Mouse (Mus musculus): ENCODE results near the gene Patz1. TPM values are rescaled to one million over a fixed set of nuclear protein-coding genes. Genes with fewer than 3 reads are reported as not detected.
A peak's percentile ranks its signal among the peaks of the same experiment; 100 is the strongest.

Gene Patz1
- polyA plus RNA-seq, 1 experiment from 2014 or later, result 28.6 TPM

DNA sequence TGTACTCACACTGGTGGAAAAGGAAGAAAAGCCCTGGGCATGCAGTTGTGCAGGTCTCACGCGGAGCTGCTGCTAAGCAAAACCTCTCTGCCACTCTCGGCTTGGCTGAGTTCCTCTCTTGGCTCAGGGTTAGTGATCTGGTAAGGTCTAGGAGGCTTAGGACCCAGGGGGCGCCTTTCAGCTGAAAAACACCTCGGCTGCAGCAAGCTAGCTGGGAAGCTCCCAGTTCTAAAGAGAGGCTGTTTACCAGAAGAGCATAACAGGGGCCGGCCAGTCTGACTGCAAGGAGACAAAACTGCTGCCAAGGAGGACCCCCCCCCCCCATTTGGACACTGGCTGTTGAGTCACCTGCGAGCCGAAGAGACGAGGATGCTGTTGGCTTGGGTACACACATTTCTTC, 41.9 kb downstream of the Patz1 start:
- H3K9me3 ChIP-seq (replicated peaks; ENCODE audit: control insufficient read depth, low read length), result no peaks in the 10 kb centered on the region
- H3K4me2 ChIP-seq, result peak overlapping the region; percentile 97
- H3K27ac ChIP-seq (ENCODE audit: low read depth, low read length), result no peak overlapping the region
- ATAC-seq (replicated peaks; ENCODE audit: insufficient number of reproducible peaks, low FRiP score, low TSS enrichment), result no peak
- WGBS (ENCODE audit: insufficient replicate concordance), result under 1% methylated on average over 9 of the region's 9 CpGs
- peak overlapping the region; percentile 60 for H3K9ac ChIP-seq (ENCODE audit: low read depth, low read length)
- peak overlapping the region; percentile 46 for H3K4me3 ChIP-seq (ENCODE audit: low read depth, low read length)
- no peaks in the 10 kb centered on the region for H3K36me3 ChIP-seq (ENCODE audit: control insufficient read depth, insufficient read depth, low read length)
- H3K27me3 ChIP-seq (ENCODE audit: control insufficient read depth, insufficient read depth, low read length), result no peaks in the 10 kb centered on the region
- peaks cover 22% of the 10 kb centered on the region for H3K4me1 ChIP-seq (ENCODE audit: control insufficient read depth, insufficient read depth, low read length)

DNA sequence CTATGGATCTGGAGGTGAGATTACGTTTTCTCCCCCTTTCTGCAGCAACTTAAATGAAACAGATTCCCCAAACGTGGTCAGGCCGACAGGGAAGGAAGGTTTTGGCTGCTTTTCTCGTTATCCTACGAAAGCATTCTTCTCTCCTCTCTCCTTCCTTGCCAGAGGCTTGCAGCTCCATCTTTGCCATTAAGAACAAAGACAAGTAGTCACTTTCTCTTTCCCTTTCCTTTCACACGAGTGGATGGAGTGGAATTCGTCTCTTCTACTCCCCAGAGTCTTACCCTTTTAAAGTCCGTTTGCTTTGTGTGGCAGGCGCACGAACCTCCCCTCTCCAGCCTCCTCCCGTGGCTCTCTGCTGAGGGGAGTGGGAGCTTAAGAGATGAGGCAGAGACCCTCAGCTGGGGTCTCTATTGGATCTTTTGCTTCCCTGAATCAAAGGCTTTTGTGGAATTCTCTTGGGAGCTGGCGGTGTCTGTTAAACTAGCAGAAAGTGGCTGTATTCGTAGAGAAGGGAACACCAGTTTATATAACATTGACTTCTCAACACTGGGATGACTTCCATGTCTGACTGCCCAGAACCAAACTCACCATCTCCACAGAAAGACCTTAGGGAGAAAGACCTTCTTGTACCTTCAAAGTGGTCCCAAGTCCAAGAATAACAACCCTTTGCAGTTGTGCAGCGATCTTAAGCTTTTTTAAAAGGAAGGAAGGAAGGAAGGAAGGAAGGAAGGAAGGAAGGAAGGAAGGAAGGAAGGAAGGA, 42.5 kb downstream of the Patz1 start:
- Histone ChIP-seq H3K36me3 (ENCODE audit: control insufficient read depth, insufficient read depth, low read length) (no peaks in the 10 kb centered on the region), H3K27me3 (ENCODE audit: control insufficient read depth, insufficient read depth, low read length) (no peaks in the 10 kb centered on the region), H3K27ac (ENCODE audit: low read depth, low read length) (no peak overlapping the region), H3K9ac (ENCODE audit: low read depth, low read length) (peak overlapping the region; percentile 60), H3K4me2 (peak overlapping the region; percentile 97), H3K4me3 (ENCODE audit: low read depth, low read length) (peak overlapping the region; percentile 46), H3K9me3 (replicated peaks; ENCODE audit: control insufficient read depth, low read length) (no peaks in the 10 kb centered on the region), H3K4me1 (ENCODE audit: control insufficient read depth, insufficient read depth, low read length) (peaks cover 24% of the 10 kb centered on the region)
- WGBS (ENCODE audit: insufficient replicate concordance), result 6% methylated on average over 14 of the region's 14 CpGs
- ATAC-seq (replicated peaks; ENCODE audit: insufficient number of reproducible peaks, low FRiP score, low TSS enrichment), result no peak

DNA sequence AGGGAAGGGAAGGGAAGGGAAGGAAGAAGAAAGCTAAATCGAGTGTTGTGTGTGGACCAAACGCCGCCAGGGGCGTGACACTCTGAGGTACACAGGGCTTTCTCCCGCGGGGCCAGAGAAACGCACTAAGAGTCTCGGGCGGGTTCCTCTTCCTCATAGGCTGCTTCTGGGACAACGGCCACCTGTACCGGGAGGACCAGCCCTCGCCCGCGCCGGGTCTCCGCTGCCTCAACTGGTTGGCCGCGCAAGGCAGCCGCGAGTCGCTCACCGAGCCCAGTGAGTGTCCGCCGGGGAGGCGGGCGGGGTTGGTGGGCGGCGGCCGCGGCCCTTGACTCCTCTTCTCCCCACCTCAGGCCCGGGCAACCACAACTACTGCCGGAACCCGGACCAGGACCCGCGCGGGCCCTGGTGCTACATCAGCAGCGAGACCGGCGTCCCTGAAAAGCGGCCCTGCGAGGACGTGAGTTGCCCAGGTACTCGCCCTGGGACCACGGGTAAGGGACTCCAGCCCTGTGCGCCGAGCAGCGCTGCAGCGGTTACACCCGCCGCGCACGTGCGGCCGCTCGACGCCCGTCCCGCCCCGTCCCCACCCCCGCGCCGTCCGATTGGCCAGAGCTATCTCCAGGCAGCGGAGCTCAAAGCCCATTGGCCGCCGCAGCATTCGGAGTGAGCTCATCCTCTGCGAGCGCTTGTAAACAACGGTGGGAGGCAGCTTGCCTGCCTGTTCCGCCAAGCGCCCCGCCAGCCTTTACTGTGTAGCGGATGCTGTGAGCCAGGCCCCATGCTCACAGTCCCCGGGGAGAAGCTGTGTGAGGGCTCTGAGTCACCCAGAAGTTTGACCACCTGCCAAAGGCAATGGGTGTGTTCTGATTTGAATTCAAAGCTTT, 43.3 kb downstream of the Patz1 start:
- Histone ChIP-seq H3K4me1 (ENCODE audit: control insufficient read depth, insufficient read depth, low read length) (peaks cover 30% of the 10 kb centered on the region), H3K9me3 (replicated peaks; ENCODE audit: control insufficient read depth, low read length) (no peaks in the 10 kb centered on the region), H3K36me3 (ENCODE audit: control insufficient read depth, insufficient read depth, low read length) (no peaks in the 10 kb centered on the region), H3K27me3 (ENCODE audit: control insufficient read depth, insufficient read depth, low read length) (no peaks in the 10 kb centered on the region), H3K27ac (ENCODE audit: low read depth, low read length) (peak overlapping the region; percentile 64), H3K4me2 (peak overlapping the region; percentile 97), H3K4me3 (ENCODE audit: low read depth, low read length) (peak overlapping the region; percentile 46), H3K9ac (ENCODE audit: low read depth, low read length) (peak overlapping the region; percentile 68)
- under 1% methylated on average over 74 of the region's 75 CpGs for WGBS (ENCODE audit: insufficient replicate concordance)
- ATAC-seq (replicated peaks; ENCODE audit: insufficient number of reproducible peaks, low FRiP score, low TSS enrichment), result peak; percentile 95

DNA sequence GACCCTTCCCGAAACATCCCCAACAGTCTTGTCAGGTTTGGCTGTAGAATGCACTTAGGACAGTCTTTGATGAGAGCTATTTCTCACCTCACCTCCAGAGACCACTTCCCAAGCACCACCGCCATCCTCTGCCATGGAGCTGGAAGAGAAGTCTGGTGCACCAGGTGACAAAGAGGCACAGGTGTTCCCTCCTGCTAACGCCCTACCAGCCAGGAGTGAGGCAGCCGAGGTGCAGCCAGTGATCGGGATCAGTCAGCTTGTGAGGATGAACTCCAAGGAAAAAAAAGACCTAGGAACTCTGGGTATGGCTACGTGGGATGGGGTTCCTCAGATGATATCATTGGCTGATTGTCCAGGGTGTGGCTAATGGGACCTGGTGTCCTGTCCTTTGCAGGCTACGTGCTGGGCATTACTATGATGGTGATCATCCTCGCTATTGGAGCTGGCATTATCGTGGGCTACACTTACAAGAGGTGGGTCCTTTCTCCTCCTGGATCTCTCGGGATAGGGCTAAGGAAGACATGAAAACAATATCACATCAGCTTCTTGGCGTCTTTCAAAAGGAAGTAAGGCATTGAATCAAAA, 44.5 kb downstream of the Patz1 start:
- H3K4me1 ChIP-seq (ENCODE audit: control insufficient read depth, insufficient read depth, low read length), result peaks cover 40% of the 10 kb centered on the region

DNA sequence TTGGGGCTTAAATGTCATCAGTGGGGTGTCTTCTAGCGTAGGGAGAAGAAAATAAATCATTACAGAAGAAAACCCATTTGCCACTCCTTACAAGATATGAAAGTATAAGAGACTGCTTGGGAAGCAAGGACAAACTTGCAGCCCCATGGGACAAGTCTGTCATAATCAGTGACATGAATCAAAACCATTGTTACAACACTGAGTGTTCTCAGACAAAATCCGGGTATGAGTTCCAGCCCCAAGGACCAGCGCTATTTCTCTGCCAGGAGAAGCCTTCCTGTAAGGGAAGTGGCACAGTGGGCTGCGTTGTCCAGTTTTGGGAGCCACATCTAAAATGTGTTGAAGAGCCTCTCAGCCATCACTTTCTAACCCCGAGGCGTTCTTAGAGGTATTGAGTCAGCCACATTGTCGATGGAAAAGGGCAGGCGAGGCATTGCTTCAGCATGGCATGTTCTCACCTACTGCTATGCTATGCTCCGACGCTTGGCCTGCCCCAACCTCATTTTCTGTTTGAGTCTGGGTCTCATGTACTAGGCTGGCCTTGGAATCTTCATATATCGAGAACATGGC, 45.6 kb downstream of the Patz1 start:
- Histone ChIP-seq H3K4me3 (ENCODE audit: low read depth, low read length) (no peak overlapping the region), H3K9me3 (replicated peaks; ENCODE audit: control insufficient read depth, low read length) (no peaks in the 10 kb centered on the region), H3K27me3 (ENCODE audit: control insufficient read depth, insufficient read depth, low read length) (no peaks in the 10 kb centered on the region), H3K4me1 (ENCODE audit: control insufficient read depth, insufficient read depth, low read length) (peaks cover 36% of the 10 kb centered on the region), H3K9ac (ENCODE audit: low read depth, low read length) (no peak overlapping the region), H3K36me3 (ENCODE audit: control insufficient read depth, insufficient read depth, low read length) (no peaks in the 10 kb centered on the region), H3K4me2 (no peak overlapping the region), H3K27ac (ENCODE audit: low read depth, low read length) (no peak overlapping the region)
- 84% methylated on average over 11 of the region's 11 CpGs for WGBS (ENCODE audit: insufficient replicate concordance)
- ATAC-seq (replicated peaks; ENCODE audit: insufficient number of reproducible peaks, low FRiP score, low TSS enrichment), result no peak

More for the DNA sequence above, 44.5 kb downstream of the Patz1 start:
- no peaks in the 10 kb centered on the region for H3K9me3 ChIP-seq (replicated peaks; ENCODE audit: control insufficient read depth, low read length)
- WGBS (ENCODE audit: insufficient replicate concordance), result 81% methylated on average over 11 of the region's 11 CpGs
- ATAC-seq (replicated peaks; ENCODE audit: insufficient number of reproducible peaks, low FRiP score, low TSS enrichment), result no peak
- no peaks in the 10 kb centered on the region for H3K36me3 ChIP-seq (ENCODE audit: control insufficient read depth, insufficient read depth, low read length)
- no peak overlapping the region for H3K4me3 ChIP-seq (ENCODE audit: low read depth, low read length)
- no peak overlapping the region for H3K27ac ChIP-seq (ENCODE audit: low read depth, low read length)
- H3K27me3 ChIP-seq (ENCODE audit: control insufficient read depth, insufficient read depth, low read length), result no peaks in the 10 kb centered on the region
- H3K4me2 ChIP-seq, result no peak overlapping the region
- H3K9ac ChIP-seq (ENCODE audit: low read depth, low read length), result no peak overlapping the region

DNA sequence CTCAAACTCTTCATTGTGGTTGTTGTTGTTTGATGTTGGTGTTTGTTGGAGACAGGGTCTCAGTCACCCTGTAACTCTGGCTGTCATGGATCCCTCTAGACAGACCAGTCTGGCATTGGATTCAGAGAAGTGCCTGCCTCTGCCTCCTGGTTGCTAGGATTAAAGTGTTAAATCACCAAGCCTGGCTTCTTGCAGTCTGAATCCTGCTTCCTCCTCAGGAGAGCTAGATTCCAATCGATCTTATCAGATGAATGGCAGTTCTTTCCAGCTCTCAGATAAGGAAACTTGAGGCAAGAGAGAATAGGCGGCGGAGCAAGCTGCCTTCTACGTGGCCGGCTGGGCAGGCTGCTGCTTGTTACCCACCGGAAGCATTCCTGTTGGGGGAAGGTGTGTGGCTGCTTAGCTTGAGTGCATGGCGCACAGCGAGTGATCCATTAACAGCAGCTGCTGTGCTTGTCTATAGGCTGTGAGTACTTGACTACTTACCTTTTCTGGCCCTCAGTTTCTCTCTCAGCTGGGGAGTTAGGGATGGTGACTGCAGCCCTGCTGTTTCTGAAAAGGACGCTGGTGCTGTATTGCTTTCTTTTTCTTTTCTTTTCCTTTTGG, 46.1 kb downstream of the Patz1 start:
- no peaks in the 10 kb centered on the region for H3K9me3 ChIP-seq (replicated peaks; ENCODE audit: control insufficient read depth, low read length)
- no peak for ATAC-seq (replicated peaks; ENCODE audit: insufficient number of reproducible peaks, low FRiP score, low TSS enrichment)
- H3K4me2 ChIP-seq, result no peak overlapping the region
- H3K4me1 ChIP-seq (ENCODE audit: control insufficient read depth, insufficient read depth, low read length), result peaks cover 36% of the 10 kb centered on the region
- H3K27ac ChIP-seq (ENCODE audit: low read depth, low read length), result no peak overlapping the region
- no peaks in the 10 kb centered on the region for H3K27me3 ChIP-seq (ENCODE audit: control insufficient read depth, insufficient read depth, low read length)
- 16% methylated on average over 9 of the region's 9 CpGs for whole genome bisulfite sequencing (ENCODE audit: insufficient replicate concordance)
- no peak overlapping the region for H3K4me3 ChIP-seq (ENCODE audit: low read depth, low read length)
- no peaks in the 10 kb centered on the region for H3K36me3 ChIP-seq (ENCODE audit: control insufficient read depth, insufficient read depth, low read length)
- no peak overlapping the region for H3K9ac ChIP-seq (ENCODE audit: low read depth, low read length)

DNA sequence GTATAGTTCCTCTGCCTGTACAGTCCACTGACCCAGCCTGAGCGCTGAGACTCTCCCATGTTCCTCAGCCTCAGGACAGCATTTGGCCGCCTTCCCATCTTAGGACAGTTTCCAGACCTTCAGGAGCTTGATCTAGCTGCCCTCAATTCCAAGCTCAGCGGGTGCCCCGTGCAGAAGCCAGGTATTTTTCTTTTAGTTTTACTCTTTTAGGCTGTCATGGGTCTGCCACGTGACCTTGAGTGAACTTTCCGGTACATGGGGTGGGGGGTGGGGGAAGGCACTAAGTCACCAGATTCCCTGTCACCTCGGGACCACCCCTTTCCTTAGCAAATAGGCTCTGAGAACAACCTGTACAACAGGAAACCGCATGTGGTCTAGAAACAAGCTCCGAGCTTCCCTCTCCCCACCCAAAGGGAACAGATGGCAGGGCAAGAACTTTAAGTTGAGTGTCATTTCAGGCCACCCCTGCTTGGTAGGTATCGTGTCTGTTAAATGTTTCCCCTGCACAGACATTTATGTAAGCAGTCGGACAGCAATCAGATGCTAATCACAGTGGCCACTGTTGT, 47.1 kb downstream of the Patz1 start:
- WGBS (ENCODE audit: insufficient replicate concordance), result 25% methylated on average over 11 of the region's 11 CpGs
- Histone ChIP-seq H3K9ac (ENCODE audit: low read depth, low read length) (no peak overlapping the region), H3K4me2 (no peak overlapping the region), H3K36me3 (ENCODE audit: control insufficient read depth, insufficient read depth, low read length) (no peaks in the 10 kb centered on the region), H3K27ac (ENCODE audit: low read depth, low read length) (0 out of 2 replicates have a peak overlapping the region, but pooled peaks have one; percentile 1), H3K27me3 (ENCODE audit: control insufficient read depth, insufficient read depth, low read length) (no peaks in the 10 kb centered on the region), H3K4me1 (ENCODE audit: control insufficient read depth, insufficient read depth, low read length) (peaks cover 31% of the 10 kb centered on the region), H3K4me3 (ENCODE audit: low read depth, low read length) (no peak overlapping the region), H3K9me3 (replicated peaks; ENCODE audit: control insufficient read depth, low read length) (no peaks in the 10 kb centered on the region)
- ATAC-seq (replicated peaks; ENCODE audit: insufficient number of reproducible peaks, low FRiP score, low TSS enrichment), result no peak

DNA sequence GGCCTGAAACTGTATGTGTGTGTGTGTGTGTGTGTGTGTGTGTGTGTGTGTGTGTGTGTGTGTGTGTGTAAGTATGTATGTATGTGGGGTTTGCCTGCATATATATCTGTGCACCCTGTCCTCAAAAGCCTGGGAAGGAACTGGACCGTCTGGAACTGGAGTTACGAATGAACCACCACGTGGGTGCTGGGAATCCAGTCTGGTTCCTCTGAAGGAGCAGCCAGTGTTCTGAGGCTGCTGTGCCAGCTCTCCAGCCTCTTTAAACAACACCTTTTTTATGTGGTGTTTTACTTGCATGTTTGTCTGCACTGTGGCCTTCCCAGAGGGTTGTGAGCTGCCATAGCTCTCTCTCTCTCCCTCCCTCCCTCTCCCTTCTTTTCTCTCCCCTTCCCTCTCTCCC, 47.9 kb downstream of the Patz1 start:
- Histone ChIP-seq H3K27me3 (ENCODE audit: control insufficient read depth, insufficient read depth, low read length) (no peaks in the 10 kb centered on the region), H3K4me3 (ENCODE audit: low read depth, low read length) (no peak overlapping the region), H3K36me3 (ENCODE audit: control insufficient read depth, insufficient read depth, low read length) (no peaks in the 10 kb centered on the region), H3K4me1 (ENCODE audit: control insufficient read depth, insufficient read depth, low read length) (peaks cover 29% of the 10 kb centered on the region), H3K27ac (ENCODE audit: low read depth, low read length) (peak overlapping the region; percentile 85), H3K4me2 (no peak overlapping the region), H3K9ac (ENCODE audit: low read depth, low read length) (no peak overlapping the region), H3K9me3 (replicated peaks; ENCODE audit: control insufficient read depth, low read length) (no peaks in the 10 kb centered on the region)
- WGBS (ENCODE audit: insufficient replicate concordance), result 73% methylated on average over 3 of the region's 3 CpGs
- ATAC-seq (replicated peaks; ENCODE audit: insufficient number of reproducible peaks, low FRiP score, low TSS enrichment), result no peak
